Mouse (Mus musculus) forebrain, embryonic 15.5 days (tissue): ENCODE results near the gene Olfr834. TPM values are rescaled to one million over a fixed set of nuclear protein-coding genes. Genes with fewer than 3 reads are reported as not detected.

ENCODE experiments used
- ATAC-seq: fragments of 200-750 bp; cut with Nextera tagmentation; replicated peaks from 2 replicates; pipeline ENCODE4 v1.8.0; 2017; ENCODE audit warnings: mild to moderate bottlenecking, moderate TSS enrichment, moderate library complexity
- H3K27ac ChIP-seq: fragments of 300-500 bp; sonication (generic); replicated peaks from 2 replicates; pipeline ENCODE4 v1.5.1; 2015; ENCODE audit warnings: mild to moderate bottlenecking, inconsistent platforms
- H3K27me3 ChIP-seq: fragments of 300-500 bp; sonication (generic); 2 replicates; pipeline ENCODE4 v1.6.1; 2015; ENCODE audit warnings: inconsistent platforms
- H3K36me3 ChIP-seq: fragments of 300-500 bp; sonication (generic); 2 replicates; pipeline ENCODE4 v1.6.1; 2015; ENCODE audit warnings: mild to moderate bottlenecking, inconsistent platforms
- H3K4me1 ChIP-seq: fragments of 300-500 bp; sonication (generic); 2 replicates; pipeline ENCODE4 v1.6.1; 2015; ENCODE audit warnings: inconsistent platforms
- H3K4me2 ChIP-seq: fragments of 300-500 bp; sonication (generic); replicated peaks from 2 replicates; pipeline ENCODE4 v1.6.1; 2015; ENCODE audit warnings: mild to moderate bottlenecking, inconsistent platforms
- H3K4me3 ChIP-seq: fragments of 300-500 bp; sonication (generic); 2 replicates; pipeline ENCODE4 v1.5.1; 2015; ENCODE audit warnings: mild to moderate bottlenecking, inconsistent platforms
- H3K9ac ChIP-seq: fragments of 300-500 bp; sonication (generic); replicated peaks from 2 replicates; pipeline ENCODE4 v1.6.1; 2015; ENCODE audit warnings: mild to moderate bottlenecking, inconsistent platforms
- H3K9me3 ChIP-seq: fragments of 300-500 bp; sonication (generic); 2 replicates; pipeline ENCODE4 v1.6.1; 2016; ENCODE audit warnings: inconsistent platforms
- whole genome bisulfite sequencing: fragments of 180-500 bp; shearing (Covaris S2); methylation state at CpG from one replicate; pipeline ENCODE4 v1.1.7; 2015; ENCODE audit warnings: mixed read lengths; 5-methylcytosine and 5-hydroxymethylcytosine counted together
- polyA plus RNA-seq: library from polyadenylated mRNA; unstranded; fragments of >200 nt; fragmentation: Nextera tagmentation; extraction: Ambion mirVana; gene quantifications from 2 replicates; pipeline ENCODE4 v1.2.1, GENCODE M21; 2015

Gene Olfr834
- not detected in 2 replicates for polyA plus RNA-seq

- Histone ChIP-seq H3K4me1 (no peaks in the 10 kb centered on the region), H3K4me2 (no peak within 1 kb of the TSS), H3K27me3 (no peaks in the 10 kb centered on the region), H3K4me3 (no peak within 1 kb of the TSS), H3K27ac (no peak within 1 kb of the TSS), H3K9ac (no peak within 1 kb of the TSS), H3K9me3 (peaks cover 5% of the 10 kb centered on the region; the same call in 1 of the 2 replicates), H3K36me3 (no peaks in the 10 kb centered on the region)
- ATAC-seq: no peak
- 82% methylated on average over 3 of the region's 3 CpGs for WGBS
Measured at GRCm38 (mm10) chr9:18987690-18988089, at the start of gene Olfr834. Gene Olfr834, plus strand, starts transcription at chr9:18987990.

- Histone ChIP-seq H3K4me2 (no peak overlapping the region), H3K27me3 (no peaks in the 10 kb centered on the region), H3K4me1 (no peaks in the 10 kb centered on the region), H3K9me3 (no peaks in the 10 kb centered on the region), H3K4me3 (no peak overlapping the region), H3K9ac (no peak overlapping the region), H3K36me3 (no peaks in the 10 kb centered on the region), H3K27ac (no peak overlapping the region)
- ATAC-seq: no peak
Measured at GRCm38 (mm10) chr9:18962021-18962420, 25.8 kb upstream of the Olfr834 start.

- Histone ChIP-seq H3K36me3 (no peaks in the 10 kb centered on the region), H3K4me2 (no peak within 1 kb of the TSS), H3K9ac (no peak within 1 kb of the TSS), H3K4me3 (no peak within 1 kb of the TSS), H3K27me3 (no peaks in the 10 kb centered on the region), H3K4me1 (no peaks in the 10 kb centered on the region), H3K9me3 (no peaks in the 10 kb centered on the region), H3K27ac (no peak within 1 kb of the TSS)
- WGBS: 56% methylated on average over 1 of the region's 1 CpGs
- no peak for ATAC-seq
Measured at GRCm38 (mm10) chr9:19032435-19032834, 44.6 kb downstream of the Olfr834 start, which contains the start of gene Olfr835. Gene Olfr835, plus strand, starts transcription at chr9:19032735.

Other genes starting within 250 kb of the Olfr834 start
- gene Olfr24, start 224.0 kb upstream of the Olfr834 start, polyA plus RNA-seq: 0.05 TPM in 1 of 2 replicates, not detected in the other
- gene Olfr828, start 168.5 kb upstream of the Olfr834 start, polyA plus RNA-seq: not detected in 2 replicates
- not detected in 2 replicates for gene Olfr829, start 133.1 kb upstream of the Olfr834 start, polyA plus RNA-seq
- not detected in 2 replicates for gene Olfr830, start 113.3 kb upstream of the Olfr834 start, polyA plus RNA-seq
- not detected in 2 replicates for gene Olfr832, start 50.9 kb upstream of the Olfr834 start, polyA plus RNA-seq
- gene Olfr835, start 44.7 kb downstream of the Olfr834 start, polyA plus RNA-seq: not detected in 2 replicates
- not detected in 2 replicates for gene Olfr836, start 132.4 kb downstream of the Olfr834 start, polyA plus RNA-seq
- not detected in 2 replicates for gene Olfr837, start 148.3 kb downstream of the Olfr834 start, polyA plus RNA-seq
- gene Olfr839-ps1, start 189.3 kb downstream of the Olfr834 start, polyA plus RNA-seq: not detected in 2 replicates